Mouse (Mus musculus) hindlimb bud, embryonic 11.5 days (tissue): ENCODE results near the gene Supt20.
"Not testable (repeated sequence)": the region's sequence is repeated elsewhere in the genome, so short reads cannot be mapped to it uniquely, and the experiment has no call there.

Experiments used
- DNase-seq: peaks from one replicate; pipeline ENCODE4 v3.0.0-alpha.2; 2012; ENCODE audit warnings: low read depth, low spot score; ENCODE audit errors: extremely low spot score

Supt20 gene

GRCm38 (mm10) chr3:54755145-54756041 lies 62.8 kb downstream of the Supt20 start, which contains the start of gene Smad9:
Smad9 (plus strand) TSS chr3:54755582.
- DNase-seq: no peak

- DNase-seq: no peak
Observed at GRCm38 (mm10) chr3:54756058-54756457, 63.5 kb downstream of the Supt20 start.

GRCm38 (mm10) chr3:54757446-54757845 lies 64.8 kb downstream of the Supt20 start:
- DNase-seq: no peak

- no peak for DNase-seq
Observed at GRCm38 (mm10) chr3:54759211-54759610, 66.6 kb downstream of the Supt20 start.

GRCm38 (mm10) chr3:54760321-54761115 lies 67.9 kb downstream of the Supt20 start:
- DNase-seq: no peak

GRCm38 (mm10) chr3:54761258-54761657 lies 68.7 kb downstream of the Supt20 start:
- no peak for DNase-seq

GRCm38 (mm10) chr3:54764418-54764817 lies 71.8 kb downstream of the Supt20 start:
- no peak for DNase-seq

GRCm38 (mm10) chr3:54765521-54765920 lies 72.9 kb downstream of the Supt20 start:
- not testable (repeated sequence) for DNase-seq

- DNase-seq: no peak
Observed at GRCm38 (mm10) chr3:54766034-54766433, 73.4 kb downstream of the Supt20 start.

GRCm38 (mm10) chr3:54766811-54767210 lies 74.2 kb downstream of the Supt20 start:
- DNase-seq: no peak

GRCm38 (mm10) chr3:54768592-54768991 lies 76.0 kb downstream of the Supt20 start:
- no peak for DNase-seq

- DNase-seq: no peak
Observed at GRCm38 (mm10) chr3:54769349-54770275, 77.0 kb downstream of the Supt20 start.

- DNase-seq: no peak
Observed at GRCm38 (mm10) chr3:54773613-54774012, 81.0 kb downstream of the Supt20 start.

GRCm38 (mm10) chr3:54775989-54776631 lies 83.5 kb downstream of the Supt20 start:
- DNase-seq: no peak
